Mouse (Mus musculus) bone marrow macrophage, adult 2 months (primary cell): ENCODE results near the gene Slc24a3.

Experiments
- CTCF ChIP-seq: IDR thresholded peaks from 2 replicates; pipeline ENCODE4 v1.5.1; 2012; ENCODE audit warnings: low read depth, mild to moderate bottlenecking, low read length, moderate library complexity
- POLR2A ChIP-seq: IDR thresholded peaks from 2 replicates; pipeline ENCODE4 v1.6.1; 2012; ENCODE audit warnings: mild to moderate bottlenecking, low read depth, low read length, borderline replicate concordance

- TF ChIP-seq POLR2A (no peak), CTCF (no peak)
These were observed 101.9 kb downstream of the Slc24a3 start for GRCm38 (mm10) chr2:145269410-145269809.
